Mouse (Mus musculus): ENCODE data around the gene Dhrs2.

DNA sequence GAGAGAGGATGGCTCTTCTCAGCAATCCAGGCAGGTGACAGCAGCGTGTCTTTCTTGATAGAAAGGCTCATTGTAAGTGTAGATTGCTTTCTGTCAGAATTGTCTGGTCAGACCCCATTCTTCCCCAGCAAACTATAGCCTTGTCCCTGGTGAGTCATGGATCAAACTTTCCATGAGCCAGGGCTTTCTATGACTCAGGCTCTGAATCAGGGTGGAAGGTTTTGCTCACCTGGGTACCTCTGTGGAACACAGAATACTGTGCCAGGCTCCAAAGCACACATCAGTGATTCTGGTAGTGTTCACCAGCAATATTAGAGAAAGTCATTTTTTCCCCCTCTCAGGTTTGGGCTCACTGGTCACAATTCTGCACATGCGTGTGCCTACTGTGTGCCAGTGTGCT, 13.5 kb upstream of the Dhrs2 start:
- TF ChIP-seq GATA1 (IDR thresholded peaks at IDR 0.05; ENCODE audit: low read length) (no peak), TAL1 (IDR thresholded peaks at IDR 0.05; ENCODE audit: low read length) (no peak)

All from erythroblast, embryonic 14.5 days (primary cell).